Mouse (Mus musculus) forebrain, embryonic 13.5 days (tissue): ENCODE measurements at regions not wholly inside any gene's neighbourhood (a gene's known extent, or its start where the extent isn't known, plus 50 kb on each side); places are given as distances from the start of the nearest gene placed in this dataset.

ENCODE experiments used
- ATAC-seq: fragments of 200-750 bp; cut with Nextera tagmentation; 2 replicates; pipeline ENCODE4 v1.8.0; 2017
- H3K27ac ChIP-seq: fragments of 300-500 bp; sonication (generic); 2 replicates; pipeline ENCODE4 v1.5.1; 2015; ENCODE audit warnings: inconsistent platforms, mild to moderate bottlenecking, moderate library complexity
- H3K27me3 ChIP-seq: fragments of 300-500 bp; sonication (generic); 2 replicates; pipeline ENCODE4 v1.6.1; 2015; ENCODE audit warnings: mild to moderate bottlenecking, inconsistent platforms
- H3K36me3 ChIP-seq: fragments of 300-500 bp; sonication (generic); 2 replicates; pipeline ENCODE4 v1.6.1; 2015; ENCODE audit warnings: mild to moderate bottlenecking, inconsistent platforms; ENCODE audit not compliant: poor library complexity, severe bottlenecking
- H3K4me1 ChIP-seq: fragments of 300-500 bp; sonication (generic); 2 replicates; pipeline ENCODE4 v1.6.1; 2015; ENCODE audit warnings: inconsistent platforms
- H3K4me2 ChIP-seq: fragments of 300-500 bp; sonication (generic); 2 replicates; pipeline ENCODE4 v1.6.1; 2015; ENCODE audit warnings: inconsistent platforms, mild to moderate bottlenecking, moderate library complexity
- H3K4me3 ChIP-seq: fragments of 300-500 bp; sonication (generic); 2 replicates; pipeline ENCODE4 v1.5.1; 2015; ENCODE audit warnings: mild to moderate bottlenecking, inconsistent platforms
- H3K9ac ChIP-seq: fragments of 300-500 bp; sonication (generic); 2 replicates; pipeline ENCODE4 v1.6.1; 2015; ENCODE audit warnings: mild to moderate bottlenecking, inconsistent platforms
- H3K9me3 ChIP-seq: fragments of 300-500 bp; sonication (generic); replicated peaks from 2 replicates; pipeline ENCODE4 v1.6.1; 2016; ENCODE audit warnings: inconsistent platforms
- WGBS: fragments of 180-500 bp; shearing (Covaris S2); methylation state at CpG from one replicate; pipeline ENCODE4 v1.1.7; 2015; 5-methylcytosine and 5-hydroxymethylcytosine counted together

GRCm38 (mm10) chr3:133972774-133973173 is 263.5 kb upstream of the Cxxc4 start:
- Histone ChIP-seq H3K27me3 (no peaks in the 10 kb centered on the region), H3K4me1 (no peaks in the 10 kb centered on the region), H3K36me3 (no peaks in the 10 kb centered on the region), H3K27ac (no peak overlapping the region), H3K4me2 (no peak overlapping the region), H3K9me3 (no peaks in the 10 kb centered on the region), H3K4me3 (no peak overlapping the region), H3K9ac (no peak overlapping the region)
- WGBS, result 34% methylated on average over 2 of the region's 2 CpGs
- ATAC-seq, result no peak

GRCm38 (mm10) chr3:133987681-133988080 is 248.6 kb upstream of the Cxxc4 start:
- no peaks in the 10 kb centered on the region for H3K4me1 ChIP-seq
- no peaks in the 10 kb centered on the region for H3K27me3 ChIP-seq
- H3K4me2 ChIP-seq, result no peak overlapping the region
- no peak overlapping the region for H3K4me3 ChIP-seq
- no peak overlapping the region for H3K27ac ChIP-seq
- WGBS, result 94% methylated on average over 2 of the region's 2 CpGs
- ATAC-seq, result no peak
- H3K9ac ChIP-seq, result no peak overlapping the region
- no peaks in the 10 kb centered on the region for H3K9me3 ChIP-seq
- H3K36me3 ChIP-seq, result no peaks in the 10 kb centered on the region

GRCm38 (mm10) chr3:133993971-133994370 is 242.3 kb upstream of the Cxxc4 start:
- H3K9me3 ChIP-seq, result no peaks in the 10 kb centered on the region
- no peak overlapping the region for H3K4me2 ChIP-seq
- no peak overlapping the region for H3K27ac ChIP-seq
- no peaks in the 10 kb centered on the region for H3K36me3 ChIP-seq
- H3K4me3 ChIP-seq, result no peak overlapping the region
- no peak for ATAC-seq
- no peak overlapping the region for H3K9ac ChIP-seq
- WGBS, result 74% methylated on average over 2 of the region's 2 CpGs
- no peaks in the 10 kb centered on the region for H3K4me1 ChIP-seq
- no peaks in the 10 kb centered on the region for H3K27me3 ChIP-seq

GRCm38 (mm10) chr3:133999965-134000364 is 236.3 kb upstream of the Cxxc4 start:
- H3K27me3 ChIP-seq, result no peaks in the 10 kb centered on the region
- no peaks in the 10 kb centered on the region for H3K36me3 ChIP-seq
- H3K4me2 ChIP-seq, result no peak overlapping the region
- H3K4me3 ChIP-seq, result no peak overlapping the region
- no peak for ATAC-seq
- no peak overlapping the region for H3K9ac ChIP-seq
- no peaks in the 10 kb centered on the region for H3K9me3 ChIP-seq
- H3K4me1 ChIP-seq, result no peaks in the 10 kb centered on the region
- H3K27ac ChIP-seq, result no peak overlapping the region
- WGBS, result 82% methylated on average over 8 of the region's 8 CpGs

- no peaks in the 10 kb centered on the region for H3K4me1 ChIP-seq
- H3K27me3 ChIP-seq, result no peaks in the 10 kb centered on the region
- no peak overlapping the region for H3K4me3 ChIP-seq
- WGBS, result 77% methylated on average over 1 of the region's 1 CpGs
- no peak overlapping the region for H3K9ac ChIP-seq
- ATAC-seq, result no peak
- no peaks in the 10 kb centered on the region for H3K36me3 ChIP-seq
- no peaks in the 10 kb centered on the region for H3K9me3 ChIP-seq
- no peak overlapping the region for H3K27ac ChIP-seq
- no peak overlapping the region for H3K4me2 ChIP-seq
Observed at GRCm38 (mm10) chr3:134000595-134000994, 235.7 kb upstream of the Cxxc4 start.

GRCm38 (mm10) chr3:134014805-134015204 is 221.5 kb upstream of the Cxxc4 start:
- no peak overlapping the region for H3K4me2 ChIP-seq
- H3K27me3 ChIP-seq, result no peaks in the 10 kb centered on the region
- H3K36me3 ChIP-seq, result no peaks in the 10 kb centered on the region
- no peak overlapping the region for H3K27ac ChIP-seq
- no peak overlapping the region for H3K9ac ChIP-seq
- WGBS, result 44% methylated on average over 2 of the region's 2 CpGs
- no peak overlapping the region for H3K4me3 ChIP-seq
- peaks cover 9% of the 10 kb centered on the region; the same call in 1 of the 2 replicates for H3K4me1 ChIP-seq
- peak; percentile 78 for ATAC-seq
- H3K9me3 ChIP-seq, result no peaks in the 10 kb centered on the region

GRCm38 (mm10) chr3:134015412-134015811 is 220.9 kb upstream of the Cxxc4 start:
- WGBS, result 87% methylated on average over 3 of the region's 3 CpGs
- peak; percentile 33; the same call in 1 of the 2 replicates for ATAC-seq

GRCm38 (mm10) chr3:134033862-134034261 is 202.4 kb upstream of the Cxxc4 start:
- no peak overlapping the region for H3K4me2 ChIP-seq
- ATAC-seq, result no peak
- no peak overlapping the region for H3K9ac ChIP-seq
- 82% methylated on average over 5 of the region's 5 CpGs for WGBS
- no peaks in the 10 kb centered on the region for H3K27me3 ChIP-seq
- no peak overlapping the region for H3K27ac ChIP-seq
- H3K36me3 ChIP-seq, result no peaks in the 10 kb centered on the region
- H3K9me3 ChIP-seq, result no peaks in the 10 kb centered on the region
- no peak overlapping the region for H3K4me3 ChIP-seq
- no peaks in the 10 kb centered on the region for H3K4me1 ChIP-seq

More at GRCm38 (mm10) chr3:134015412-134015811, 220.9 kb upstream of the Cxxc4 start:
- Histone ChIP-seq H3K4me3 (no peak overlapping the region), H3K4me1 (peaks cover 9% of the 10 kb centered on the region; the same call in 1 of the 2 replicates), H3K9me3 (no peaks in the 10 kb centered on the region), H3K27ac (no peak overlapping the region), H3K4me2 (no peak overlapping the region), H3K9ac (no peak overlapping the region), H3K36me3 (no peaks in the 10 kb centered on the region), H3K27me3 (no peaks in the 10 kb centered on the region)

GRCm38 (mm10) chr3:134036310-134036934 is 199.9 kb upstream of the Cxxc4 start:
- 95% methylated on average over 6 of the region's 6 CpGs for WGBS
- Histone ChIP-seq H3K4me2 (no peak overlapping the region), H3K27me3 (no peaks in the 10 kb centered on the region), H3K4me1 (no peaks in the 10 kb centered on the region), H3K27ac (no peak overlapping the region), H3K36me3 (no peaks in the 10 kb centered on the region), H3K9me3 (no peaks in the 10 kb centered on the region), H3K9ac (no peak overlapping the region), H3K4me3 (no peak overlapping the region)
- no peak for ATAC-seq

GRCm38 (mm10) chr3:134050649-134051048 is 185.6 kb upstream of the Cxxc4 start:
- Histone ChIP-seq H3K4me1 (no peaks in the 10 kb centered on the region), H3K36me3 (no peaks in the 10 kb centered on the region), H3K9ac (no peak overlapping the region), H3K9me3 (no peaks in the 10 kb centered on the region), H3K4me3 (no peak overlapping the region), H3K4me2 (no peak overlapping the region), H3K27me3 (no peaks in the 10 kb centered on the region), H3K27ac (no peak overlapping the region)
- ATAC-seq, result no peak

GRCm38 (mm10) chr3:134082461-134082860 is 153.8 kb upstream of the Cxxc4 start:
- no peak for ATAC-seq
- no peak overlapping the region for H3K9ac ChIP-seq
- 97% methylated on average over 1 of the region's 1 CpGs for WGBS

GRCm38 (mm10) chr3:134099471-134100125 is 136.7 kb upstream of the Cxxc4 start:
- peak; percentile 94 for ATAC-seq
- no peaks in the 10 kb centered on the region for H3K9me3 ChIP-seq
- WGBS, result 38% methylated on average over 3 of the region's 3 CpGs

More at GRCm38 (mm10) chr3:134082461-134082860, 153.8 kb upstream of the Cxxc4 start:
- no peaks in the 10 kb centered on the region for H3K4me1 ChIP-seq
- no peaks in the 10 kb centered on the region for H3K9me3 ChIP-seq
- H3K4me3 ChIP-seq, result no peak overlapping the region
- H3K27ac ChIP-seq, result no peak overlapping the region
- H3K4me2 ChIP-seq, result no peak overlapping the region
- H3K27me3 ChIP-seq, result no peaks in the 10 kb centered on the region
- no peaks in the 10 kb centered on the region for H3K36me3 ChIP-seq

More at GRCm38 (mm10) chr3:134099471-134100125, 136.7 kb upstream of the Cxxc4 start:
- H3K4me1 ChIP-seq, result peaks cover 20% of the 10 kb centered on the region
- H3K36me3 ChIP-seq, result no peaks in the 10 kb centered on the region
- H3K9ac ChIP-seq, result no peak overlapping the region
- H3K27me3 ChIP-seq, result no peaks in the 10 kb centered on the region
- H3K27ac ChIP-seq, result no peak overlapping the region
- no peak overlapping the region for H3K4me2 ChIP-seq
- no peak overlapping the region for H3K4me3 ChIP-seq
